In the genomic region with DNA sequence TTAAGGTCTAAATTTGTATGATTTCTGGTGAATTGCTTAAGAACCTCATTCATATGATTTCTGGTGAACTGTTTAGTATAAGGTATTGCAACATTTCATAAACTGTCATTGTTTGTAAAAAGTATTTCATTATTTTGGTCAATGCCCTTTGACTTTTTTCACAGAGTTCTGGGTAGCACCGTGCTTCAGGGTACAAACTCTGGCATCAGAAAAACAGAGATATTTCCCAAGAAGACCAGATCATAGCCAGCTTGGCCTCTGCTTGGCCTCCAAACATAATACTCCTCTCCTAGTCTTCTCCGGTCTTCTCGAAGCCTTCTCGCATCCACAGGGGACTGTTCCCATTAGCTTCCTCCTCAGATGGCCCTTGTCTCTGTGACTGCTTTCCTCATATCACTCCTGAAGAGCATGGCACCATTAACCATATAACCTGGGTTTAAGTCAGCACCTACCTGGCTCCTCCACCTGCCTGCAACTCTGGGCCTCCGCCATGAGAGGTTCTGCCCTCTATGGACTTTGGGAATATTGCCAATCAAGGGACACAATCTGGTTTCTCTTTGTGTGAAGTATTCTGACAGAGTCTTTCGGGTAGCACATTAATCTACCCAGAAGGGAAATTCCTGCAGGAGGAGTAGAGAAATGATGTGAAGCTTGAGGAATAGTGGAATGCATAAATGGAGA, we compare ENCODE assay signal across 9 mouse cellular contexts.
"Had no signal": no experiment of that assay in that cellular context is flagged by ENCODE, and none has a peak within 500 bp of the region (broad histone marks: within the 10 kb centered on the region; RNA-seq: fewer than 3 reads in every experiment).

No protein-coding gene starts in this region.

- H3K4me2 ChIP-seq: limb, embryonic 13.5 days; liver, embryonic 13.5 days; midbrain, embryonic 13.5 days; stomach, embryonic 15.5 days had no signal

- ATAC-seq: intestine, embryonic 16.5 days had no signal

- H3K9me3 ChIP-seq: limb, embryonic 13.5 days; liver, embryonic 13.5 days; midbrain, embryonic 13.5 days; stomach, embryonic 15.5 days had no signal

- H3K27me3 ChIP-seq: limb, embryonic 13.5 days; liver, embryonic 13.5 days; midbrain, embryonic 13.5 days; stomach, embryonic 15.5 days had no signal

- H3K4me3 ChIP-seq: limb, embryonic 13.5 days; liver, embryonic 13.5 days; midbrain, embryonic 13.5 days; stomach, embryonic 15.5 days had no signal

- H3K27ac ChIP-seq: limb, embryonic 13.5 days; liver, embryonic 13.5 days; midbrain, embryonic 13.5 days; stomach, embryonic 15.5 days had no signal

- H3K9ac ChIP-seq: limb, embryonic 13.5 days; liver, embryonic 13.5 days; midbrain, embryonic 13.5 days; stomach, embryonic 15.5 days had no signal

- H3K4me1 ChIP-seq: limb, embryonic 13.5 days; liver, embryonic 13.5 days; midbrain, embryonic 13.5 days; stomach, embryonic 15.5 days had no signal

- DNase-seq: liver, embryonic 13.5 days; lung, adult 18-20 months; lung, postnatal 36 days; right cerebral cortex, postnatal 14 days; thymus, postnatal 36 days had no signal

- H3K36me3 ChIP-seq: limb, embryonic 13.5 days; liver, embryonic 13.5 days; midbrain, embryonic 13.5 days; stomach, embryonic 15.5 days had no signal
